Mouse (Mus musculus): ENCODE results near the gene Creb3l1. TPM values are rescaled to one million over a fixed set of nuclear protein-coding genes. Genes with fewer than 3 reads are reported as not detected.

The Creb3l1 gene
- polyA plus RNA-seq, 1 experiment from 2014 or later = 0.52 TPM

DNA sequence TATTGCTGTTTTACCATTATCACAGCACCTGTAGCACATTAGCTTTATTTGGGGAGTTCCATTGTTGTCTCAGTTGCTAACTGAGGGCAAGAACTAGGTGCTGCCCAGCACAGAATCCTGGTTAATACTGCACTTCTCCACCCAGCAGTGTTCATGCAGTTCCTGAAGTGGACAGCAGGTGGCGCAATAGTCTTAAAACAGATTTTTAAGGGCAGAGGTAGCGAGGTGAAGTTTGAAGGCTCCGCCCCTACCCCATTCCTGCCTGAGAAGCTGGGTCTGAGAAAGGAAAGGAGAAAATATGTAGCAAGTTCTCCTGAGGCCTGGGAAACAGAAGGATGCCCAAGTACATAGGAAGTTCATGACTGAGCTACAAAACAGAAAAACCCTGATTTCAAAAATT lies 36.8 kb downstream of the Creb3l1 start:
- 5% methylated on average over 3 of the region's 3 CpGs for WGBS
- H3K9me3 ChIP-seq (replicated peaks) = no peaks in the 10 kb centered on the region
- no peak overlapping the region for H3K4me2 ChIP-seq
- H3K27me3 ChIP-seq = peaks cover 7% of the 10 kb centered on the region; the same call in 1 of the 2 replicates
- peak; percentile 43; the same call in 1 of the 2 replicates for ATAC-seq
- H3K4me1 ChIP-seq = peaks cover 16% of the 10 kb centered on the region
- H3K9ac ChIP-seq = no peak overlapping the region
- H3K27ac ChIP-seq = no peak overlapping the region
- no peak overlapping the region for H3K4me3 ChIP-seq
- H3K36me3 ChIP-seq (ENCODE audit: poor library complexity, severe bottlenecking) = no peaks in the 10 kb centered on the region

DNA sequence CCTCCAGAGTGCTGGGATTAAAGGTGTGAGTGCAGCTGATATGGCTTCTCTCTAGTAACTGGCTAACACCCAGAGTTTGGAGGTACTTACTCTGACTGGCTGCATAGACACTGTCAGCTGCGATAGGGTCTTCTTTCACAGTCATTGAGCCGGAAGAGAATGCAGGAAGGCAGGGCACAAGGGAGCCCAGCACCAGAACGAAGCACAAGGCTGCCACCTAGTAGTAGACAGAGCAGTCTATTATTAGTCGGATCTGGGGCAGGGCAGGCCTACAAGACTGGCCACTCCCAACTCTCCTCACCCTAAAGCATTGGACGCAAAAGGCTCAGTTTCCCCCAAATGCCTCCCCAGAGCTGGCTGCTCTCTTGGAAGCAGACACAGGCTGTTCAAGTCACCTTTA lies 38.2 kb downstream of the Creb3l1 start:
- Histone ChIP-seq H3K9me3 (replicated peaks) (no peaks in the 10 kb centered on the region), H3K4me2 (no peak overlapping the region)

DNA sequence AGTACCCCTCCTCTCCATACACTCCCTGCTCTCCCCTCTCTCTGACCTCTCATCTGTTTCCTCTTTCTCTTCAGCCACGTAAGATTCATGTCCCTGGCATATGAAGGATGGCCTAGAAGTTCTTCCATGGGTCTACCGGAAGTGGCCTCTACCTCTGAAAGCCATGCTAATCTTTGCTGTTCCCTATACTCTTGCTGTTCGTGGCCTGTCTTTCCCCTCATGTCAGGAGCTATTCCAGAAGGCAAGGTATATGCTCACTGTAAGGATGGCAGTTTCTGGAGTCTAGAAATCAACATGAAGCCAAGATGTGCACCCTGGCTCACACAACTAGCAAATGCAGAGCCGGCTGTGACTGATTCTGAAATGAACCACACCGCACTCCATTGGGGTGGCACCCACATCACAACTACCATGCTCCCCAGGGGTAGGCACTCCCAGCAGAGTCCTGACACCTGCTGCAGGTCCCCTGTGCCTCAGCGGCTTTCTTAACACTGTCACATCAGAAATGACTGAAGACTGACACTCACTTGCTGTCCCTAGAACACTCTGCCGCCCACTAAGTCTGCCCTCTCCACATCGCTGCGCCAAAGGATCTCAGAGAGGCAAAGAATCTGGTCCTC lies 39.3 kb downstream of the Creb3l1 start:
- no peaks in the 10 kb centered on the region for H3K9me3 ChIP-seq (replicated peaks)
- peak overlapping the region; percentile 54 for H3K4me2 ChIP-seq
- H3K4me1 ChIP-seq = peaks cover 20% of the 10 kb centered on the region

More for the DNA sequence above, 38.2 kb downstream of the Creb3l1 start:
- Histone ChIP-seq H3K4me3 (no peak overlapping the region), H3K9ac (no peak overlapping the region), H3K4me1 (peaks cover 16% of the 10 kb centered on the region), H3K27me3 (peaks cover 7% of the 10 kb centered on the region; the same call in 1 of the 2 replicates), H3K27ac (no peak overlapping the region), H3K36me3 (ENCODE audit: poor library complexity, severe bottlenecking) (no peaks in the 10 kb centered on the region)
- WGBS = 2% methylated on average over 5 of the region's 5 CpGs
- ATAC-seq = peak; percentile 54

DNA sequence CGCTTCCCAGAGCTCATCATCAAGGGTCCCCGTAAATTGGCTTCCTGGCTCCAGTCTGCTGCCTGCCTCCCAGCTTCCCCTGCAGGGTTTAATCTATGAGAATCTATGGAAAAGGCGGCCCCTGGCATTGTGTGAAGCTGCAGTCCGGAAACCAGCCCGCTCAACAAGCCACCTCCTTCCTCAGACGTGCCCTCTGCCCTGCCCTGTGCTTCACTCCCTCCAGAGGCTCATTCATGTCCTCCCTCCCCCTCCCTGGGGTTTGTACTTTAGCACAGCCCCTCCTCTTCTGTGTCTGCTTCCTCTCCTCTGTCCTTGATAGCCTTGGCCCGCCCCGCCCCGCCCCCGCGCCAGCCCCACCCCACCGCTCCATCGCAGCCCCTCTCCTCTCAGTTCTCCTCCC lies 39.9 kb downstream of the Creb3l1 start:
- 0% methylated on average over 6 of the region's 13 CpGs for whole genome bisulfite sequencing

More for the DNA sequence above, 39.3 kb downstream of the Creb3l1 start:
- peaks cover 7% of the 10 kb centered on the region; the same call in 1 of the 2 replicates for H3K27me3 ChIP-seq
- no peak overlapping the region for H3K9ac ChIP-seq
- no peak overlapping the region for H3K27ac ChIP-seq
- no peak overlapping the region for H3K4me3 ChIP-seq
- 38% methylated on average over 9 of the region's 9 CpGs for WGBS
- no peak for ATAC-seq
- H3K36me3 ChIP-seq (ENCODE audit: poor library complexity, severe bottlenecking) = no peaks in the 10 kb centered on the region

DNA sequence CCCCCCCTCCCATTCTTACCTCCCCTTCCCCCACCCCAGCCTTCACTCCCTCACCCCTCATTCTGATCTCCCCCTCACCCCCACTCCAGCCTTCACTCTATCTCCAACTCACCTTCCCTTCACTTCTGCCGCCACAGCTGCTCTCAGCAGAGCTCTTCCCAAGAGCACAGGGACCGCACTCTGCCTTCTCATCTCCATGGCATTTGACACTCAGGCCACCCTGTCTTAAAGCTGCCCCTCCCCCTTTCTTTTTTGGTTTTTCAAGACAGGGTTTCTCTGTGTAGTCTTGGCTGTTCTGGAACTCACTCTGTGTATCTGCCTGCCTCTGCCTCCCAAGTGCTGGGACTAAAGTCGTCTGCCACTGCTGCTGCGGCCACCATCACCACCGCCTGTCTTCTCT lies 43.5 kb downstream of the Creb3l1 start:
- H3K9me3 ChIP-seq (replicated peaks) = no peaks in the 10 kb centered on the region
- H3K27ac ChIP-seq = no peak overlapping the region
- no peak overlapping the region for H3K4me2 ChIP-seq
- H3K27me3 ChIP-seq = peaks cover 16% of the 10 kb centered on the region
- ATAC-seq = no peak
- H3K9ac ChIP-seq = no peak overlapping the region
- 55% methylated on average over 5 of the region's 5 CpGs for WGBS
- H3K4me1 ChIP-seq = peaks cover 43% of the 10 kb centered on the region
- no peak overlapping the region for H3K4me3 ChIP-seq
- no peaks in the 10 kb centered on the region for H3K36me3 ChIP-seq (ENCODE audit: poor library complexity, severe bottlenecking)

More for the DNA sequence above, 39.9 kb downstream of the Creb3l1 start:
- no peak overlapping the region; the same call in 1 of the 2 replicates for H3K27ac ChIP-seq
- no peaks in the 10 kb centered on the region for H3K36me3 ChIP-seq (ENCODE audit: poor library complexity, severe bottlenecking)
- ATAC-seq = peak; percentile 53; the same call in 1 of the 2 replicates
- H3K9ac ChIP-seq = peak overlapping the region; percentile 46; the same call in 1 of the 2 replicates
- H3K9me3 ChIP-seq (replicated peaks) = no peaks in the 10 kb centered on the region
- peaks cover 22% of the 10 kb centered on the region for H3K4me1 ChIP-seq
- H3K27me3 ChIP-seq = peaks cover 7% of the 10 kb centered on the region; the same call in 1 of the 2 replicates
- H3K4me3 ChIP-seq = peak overlapping the region; percentile 12; the same call in 1 of the 2 replicates
- peak overlapping the region; percentile 54 for H3K4me2 ChIP-seq

DNA sequence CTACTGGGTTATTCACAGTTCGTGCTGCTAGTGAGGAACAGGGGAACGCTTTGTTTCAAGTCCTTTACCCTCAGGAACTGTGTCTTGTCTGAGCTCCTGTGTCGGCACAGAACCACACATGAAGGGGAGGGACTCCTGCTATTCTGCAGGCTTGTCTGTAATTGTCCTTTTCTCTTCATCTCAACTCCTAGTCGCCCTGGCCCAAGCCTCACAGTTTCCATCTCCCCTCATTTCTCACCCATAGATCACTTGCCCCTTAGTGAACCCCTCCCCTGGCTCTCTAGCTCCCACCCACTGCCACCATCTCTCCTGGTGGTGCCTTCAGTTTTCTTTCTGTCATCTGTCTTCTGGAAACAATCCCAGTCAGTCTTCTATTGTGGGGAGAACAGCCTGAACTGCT lies 44.1 kb downstream of the Creb3l1 start:
- H3K9me3 ChIP-seq (replicated peaks) = no peaks in the 10 kb centered on the region
- no peak overlapping the region for H3K4me3 ChIP-seq
- no peak overlapping the region for H3K9ac ChIP-seq
- H3K4me2 ChIP-seq = no peak overlapping the region
- H3K4me1 ChIP-seq = peaks cover 48% of the 10 kb centered on the region
- H3K27ac ChIP-seq = no peak overlapping the region; the same call in 1 of the 2 replicates
- no peak for ATAC-seq
- H3K36me3 ChIP-seq (ENCODE audit: poor library complexity, severe bottlenecking) = no peaks in the 10 kb centered on the region
- 10% methylated on average over 4 of the region's 4 CpGs for WGBS
- H3K27me3 ChIP-seq = peaks cover 22% of the 10 kb centered on the region

DNA sequence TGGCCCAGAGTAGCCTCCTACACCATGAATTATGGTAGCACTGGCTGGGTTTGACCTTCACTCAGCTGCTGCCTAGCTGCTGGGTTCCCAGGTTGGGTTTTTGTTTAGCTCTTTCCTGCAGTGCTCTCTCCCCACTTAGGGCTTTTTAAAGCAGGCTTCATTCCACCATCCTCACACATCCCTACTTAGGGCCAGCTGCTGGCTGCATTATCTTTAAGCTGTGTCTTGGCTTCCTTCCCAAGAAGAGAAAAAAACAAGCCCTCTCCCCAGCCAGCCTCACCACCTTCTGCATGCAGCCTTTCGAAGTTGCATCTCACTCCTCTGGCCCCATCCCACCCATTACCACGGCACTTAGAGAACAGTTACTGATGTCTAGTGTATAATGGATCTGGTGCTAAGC lies 45.8 kb downstream of the Creb3l1 start:
- H3K36me3 ChIP-seq (ENCODE audit: poor library complexity, severe bottlenecking) = no peaks in the 10 kb centered on the region
- H3K9me3 ChIP-seq (replicated peaks) = no peaks in the 10 kb centered on the region
- no peak overlapping the region for H3K4me3 ChIP-seq
- no peak overlapping the region for H3K4me2 ChIP-seq
- no peak overlapping the region for H3K27ac ChIP-seq
- 29% methylated on average over 2 of the region's 2 CpGs for WGBS
- peaks cover 39% of the 10 kb centered on the region for H3K27me3 ChIP-seq
- no peak overlapping the region for H3K9ac ChIP-seq
- peaks cover 43% of the 10 kb centered on the region for H3K4me1 ChIP-seq
- ATAC-seq = 0 out of 2 replicates have a peak, but pooled peaks have one; percentile 9

DNA sequence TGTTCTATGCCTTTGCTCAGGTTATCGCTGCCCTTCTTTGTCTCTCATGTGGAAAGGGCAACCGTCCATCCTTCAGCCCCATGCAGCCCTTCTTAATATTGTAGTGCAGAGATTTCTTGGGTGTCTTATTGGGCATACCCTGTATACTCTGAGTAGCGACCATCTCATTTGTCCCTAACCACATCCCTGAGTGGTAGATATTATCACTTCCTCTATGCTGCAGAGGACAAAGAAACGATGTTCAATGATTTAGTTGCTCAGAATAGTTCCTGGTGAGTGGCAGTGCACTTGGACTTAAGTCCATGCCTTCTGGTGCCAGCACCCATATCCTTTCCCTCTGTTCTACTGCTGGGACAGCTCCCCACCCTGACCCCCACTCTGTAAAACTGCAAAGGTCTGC lies 46.3 kb downstream of the Creb3l1 start:
- Histone ChIP-seq H3K9me3 (replicated peaks) (no peaks in the 10 kb centered on the region), H3K27ac (no peak overlapping the region), H3K4me2 (no peak overlapping the region), H3K9ac (no peak overlapping the region), H3K27me3 (peaks cover 39% of the 10 kb centered on the region), H3K36me3 (ENCODE audit: poor library complexity, severe bottlenecking) (no peaks in the 10 kb centered on the region), H3K4me1 (peaks cover 48% of the 10 kb centered on the region), H3K4me3 (no peak overlapping the region)
- ATAC-seq = no peak
- WGBS = 86% methylated on average over 4 of the region's 4 CpGs

DNA sequence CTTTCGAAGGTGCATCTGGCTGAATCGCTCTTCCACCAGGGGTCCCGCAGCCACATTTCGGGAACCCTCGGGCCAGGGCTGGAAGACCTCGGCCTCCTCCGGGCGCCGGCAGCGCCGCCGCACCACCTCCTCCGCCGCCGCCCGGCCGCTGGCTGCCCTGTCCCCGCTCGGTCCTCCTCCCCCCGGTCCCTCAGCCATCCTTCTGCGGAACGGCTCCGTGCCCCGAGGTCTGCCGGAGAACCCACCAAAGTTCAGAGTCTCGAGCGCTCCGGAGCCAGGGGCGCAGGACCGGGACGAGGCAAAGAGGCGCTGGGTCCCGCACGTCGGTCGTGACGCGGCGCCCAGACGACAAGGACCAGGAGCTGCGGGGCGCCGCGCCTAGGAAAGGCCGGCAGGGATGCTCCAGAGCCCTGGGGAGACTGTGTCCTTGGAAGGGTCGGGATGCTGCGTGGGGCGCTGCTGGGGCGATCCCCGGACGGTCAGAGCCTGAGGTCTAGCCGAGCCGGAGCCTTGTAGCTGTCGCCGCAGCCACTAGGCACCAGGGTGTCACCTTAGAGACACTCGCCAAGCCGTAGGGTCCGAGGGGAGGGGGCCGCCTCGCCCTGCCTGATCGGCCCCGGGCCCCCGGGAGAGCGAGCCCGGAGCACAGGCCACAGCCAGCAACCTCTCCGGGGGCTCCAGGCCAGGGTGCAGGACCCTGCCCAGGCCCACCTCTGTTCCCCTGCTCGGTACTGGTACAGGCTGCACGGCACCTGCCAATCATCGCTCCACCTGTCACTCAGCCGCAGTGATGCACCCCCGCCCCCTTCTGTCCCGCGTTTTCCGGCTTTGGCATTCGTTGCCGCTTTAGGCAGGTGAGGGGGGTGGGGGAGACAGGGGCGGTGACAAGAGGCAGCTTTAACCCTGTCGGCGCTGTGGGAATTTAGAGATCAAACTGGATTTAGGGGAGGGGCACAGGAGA lies 48.4 kb downstream of the Creb3l1 start, which contains the start of gene Dgkz:
Dgkz (minus strand) TSS at position 284 of the 961 bp plus-strand sequence.
- Histone ChIP-seq H3K4me1 (peaks cover 65% of the 10 kb centered on the region), H3K4me2 (peak within 1 kb of the TSS; percentile 61), H3K27me3 (peaks cover 45% of the 10 kb centered on the region), H3K27ac (no peak within 1 kb of the TSS), H3K9me3 (replicated peaks) (no peaks in the 10 kb centered on the region), H3K36me3 (ENCODE audit: poor library complexity, severe bottlenecking) (no peaks in the 10 kb centered on the region), H3K4me3 (peak within 1 kb of the TSS; percentile 42), H3K9ac (peak within 1 kb of the TSS; percentile 57)
- WGBS = 1% methylated on average over 72 of the region's 79 CpGs
- peak; percentile 48 for ATAC-seq

DNA sequence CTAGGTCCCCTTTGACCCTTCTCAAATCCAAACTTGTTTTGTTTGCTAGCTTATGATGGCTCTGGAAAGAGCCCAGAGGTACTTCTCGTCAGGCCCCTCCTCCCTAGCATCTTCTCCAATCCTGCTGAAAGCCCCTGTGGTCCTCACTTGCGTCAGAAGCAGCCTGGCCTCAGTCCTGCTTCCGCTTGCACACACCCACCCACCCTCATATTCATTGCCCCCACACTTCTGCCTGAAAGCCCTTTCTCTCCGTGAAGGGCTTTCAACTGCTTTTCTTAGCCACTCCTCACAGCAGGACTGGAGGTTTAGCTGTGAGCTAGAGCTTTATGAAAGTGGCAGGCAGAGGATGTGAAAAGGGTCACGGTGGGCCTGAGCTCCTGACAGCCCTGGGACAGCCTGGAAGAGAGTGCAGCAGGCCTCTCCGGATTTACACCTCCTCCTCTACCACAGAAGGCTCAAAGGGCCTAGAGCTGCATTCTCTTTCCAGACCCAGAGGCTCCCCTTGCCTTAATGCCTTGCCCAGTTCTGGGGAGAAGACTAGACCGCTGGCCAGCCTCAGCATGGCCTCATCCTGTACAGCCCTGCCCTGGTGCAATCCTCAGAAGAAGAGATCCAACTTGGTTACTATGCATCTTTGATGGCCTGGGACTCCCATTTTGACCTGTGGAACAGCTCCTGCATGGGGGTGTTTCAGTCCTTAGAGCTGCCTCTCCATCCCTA lies 50.7 kb downstream of the Creb3l1 start:
- H3K36me3 ChIP-seq (ENCODE audit: poor library complexity, severe bottlenecking) = no peaks in the 10 kb centered on the region
- 21% methylated on average over 7 of the region's 7 CpGs for WGBS
- no peak overlapping the region for H3K4me2 ChIP-seq
- no peak overlapping the region for H3K4me3 ChIP-seq
- no peak for ATAC-seq
- no peaks in the 10 kb centered on the region for H3K9me3 ChIP-seq (replicated peaks)
- H3K27me3 ChIP-seq = peaks cover 52% of the 10 kb centered on the region
- H3K27ac ChIP-seq = 0 out of 2 replicates have a peak overlapping the region, but pooled peaks have one; percentile 11
- H3K9ac ChIP-seq = no peak overlapping the region
- peaks cover 52% of the 10 kb centered on the region for H3K4me1 ChIP-seq

DNA sequence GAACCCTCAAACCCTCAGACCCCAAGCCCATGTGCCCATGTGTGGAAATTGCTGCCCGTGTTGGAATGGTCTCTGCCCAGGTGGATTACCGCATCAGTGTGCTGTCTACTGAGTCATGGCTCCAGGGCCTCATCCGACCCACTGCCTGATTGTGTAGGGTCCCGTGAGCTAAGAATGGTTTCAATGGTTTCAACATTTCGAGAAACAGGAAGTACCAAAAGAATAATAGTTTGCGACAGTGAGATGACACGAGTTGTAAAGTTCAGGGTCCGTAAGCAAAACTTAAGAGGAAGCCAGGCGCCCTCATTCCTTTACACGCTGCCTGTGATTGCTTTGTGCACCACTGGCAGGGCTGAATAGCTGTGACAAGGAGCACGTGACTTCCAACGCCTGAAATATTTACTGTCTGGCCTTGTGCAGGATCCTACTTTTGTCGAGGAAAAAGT lies 52.2 kb downstream of the Creb3l1 start:
- Histone ChIP-seq H3K36me3 (ENCODE audit: poor library complexity, severe bottlenecking) (no peaks in the 10 kb centered on the region), H3K4me1 (peaks cover 42% of the 10 kb centered on the region), H3K27me3 (peaks cover 50% of the 10 kb centered on the region), H3K27ac (peak overlapping the region; percentile 71), H3K4me2 (peak overlapping the region; percentile 50; the same call in 1 of the 2 replicates), H3K9ac (no peak overlapping the region), H3K9me3 (replicated peaks) (no peaks in the 10 kb centered on the region), H3K4me3 (no peak overlapping the region)
- 42% methylated on average over 13 of the region's 13 CpGs for WGBS
- no peak for ATAC-seq
